Mouse (Mus musculus) C2C12 (cell line): ENCODE measurements at regions not wholly inside any gene's neighbourhood (a gene's known extent, or its start where the extent isn't known, plus 50 kb on each side); places are given as distances from the start of the nearest gene placed in this dataset.

ENCODE experiments used
- H3K27me3 ChIP-seq: one replicate; pipeline ENCODE4 v1.6.1; 2011; ENCODE audit not compliant: control insufficient read depth, insufficient read depth, insufficient read length
- H3K36me3 ChIP-seq: one replicate; pipeline ENCODE4 v1.6.1; 2011; ENCODE audit not compliant: control insufficient read depth, insufficient read depth
- H3K4me3 ChIP-seq: one replicate; pipeline ENCODE4 v1.5.1; 2011; ENCODE audit warnings: mild to moderate bottlenecking, control low read depth; ENCODE audit not compliant: poor library complexity, insufficient read depth, severe bottlenecking
- H3K79me2 ChIP-seq: one replicate; pipeline ENCODE4 v1.6.1; 2011; ENCODE audit not compliant: control insufficient read depth, insufficient read depth
- H3K79me3 ChIP-seq: one replicate; pipeline ENCODE4 v1.6.1; 2011; ENCODE audit warnings: low read depth, control low read depth
- H3ac ChIP-seq: one replicate; pipeline ENCODE3; 2011; ENCODE audit warnings: low read depth; ENCODE audit not compliant: control insufficient read depth, insufficient read length
- CEBPB ChIP-seq: IDR thresholded peaks from one replicate; pipeline ENCODE4 v1.6.1; 2011; ENCODE audit warnings: low read depth, mild to moderate bottlenecking, control low read depth, moderate library complexity
- CTCF ChIP-seq: IDR thresholded peaks from one replicate; pipeline ENCODE4 v1.5.1; 2011; ENCODE audit not compliant: control insufficient read depth, insufficient read depth, insufficient read length
- FOSL1 ChIP-seq: IDR thresholded peaks from one replicate; pipeline ENCODE4 v1.8.0; 2011; ENCODE audit warnings: mild to moderate bottlenecking, low read length; ENCODE audit not compliant: poor library complexity, insufficient read depth, severe bottlenecking
- MAX ChIP-seq: IDR thresholded peaks from one replicate; pipeline ENCODE4 v1.6.1; 2011; ENCODE audit warnings: mild to moderate bottlenecking, control low read depth
- MYOD1 ChIP-seq: IDR thresholded peaks from one replicate; pipeline ENCODE4 v1.6.1; 2011; ENCODE audit warnings: low read depth; ENCODE audit not compliant: control insufficient read depth, insufficient read length
- MYOG ChIP-seq: IDR thresholded peaks from one replicate; pipeline ENCODE4 v1.6.1; 2011; ENCODE audit not compliant: control insufficient read depth, insufficient read length; ENCODE audit errors: extremely low read depth
- USF1 ChIP-seq: IDR thresholded peaks from one replicate; pipeline ENCODE4 v1.6.1; 2011; ENCODE audit warnings: low read depth, mild to moderate bottlenecking, control low read depth, moderate library complexity

DNA sequence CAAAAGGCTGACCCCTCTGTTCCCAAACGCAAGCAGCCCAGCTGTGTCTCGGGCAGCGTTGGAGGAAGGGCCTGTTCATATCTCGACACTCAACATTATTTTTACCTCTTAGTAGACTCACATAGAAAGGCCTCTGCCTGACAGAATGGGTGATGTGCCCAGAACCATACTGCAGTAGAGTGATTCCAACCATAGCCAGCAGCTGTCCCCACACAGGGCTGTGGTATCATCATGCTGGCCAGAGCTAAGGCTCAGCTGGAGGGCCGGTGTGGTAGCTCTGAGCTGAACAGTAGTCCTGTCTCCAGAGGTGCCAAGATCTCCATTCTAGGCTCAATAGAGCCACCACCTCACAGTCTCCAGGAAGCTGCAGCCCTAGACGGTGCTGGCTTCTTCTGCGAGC lies 437.3 kb downstream of the Matn1 start:
- Histone ChIP-seq H3ac (no peak overlapping the region), H3K36me3 (no peaks in the 10 kb centered on the region), H3K79me2 (no peaks in the 10 kb centered on the region), H3K4me3 (no peak overlapping the region), H3K79me3 (no peaks in the 10 kb centered on the region), H3K27me3 (no peaks in the 10 kb centered on the region)
- no peak for TF ChIP-seq MYOD1
- no peak for TF ChIP-seq FOSL1
- TF ChIP-seq USF1, result no peak
- TF ChIP-seq MAX, result no peak
- TF ChIP-seq CEBPB, result no peak
- no peak for TF ChIP-seq MYOG
- no peak for TF ChIP-seq CTCF

DNA sequence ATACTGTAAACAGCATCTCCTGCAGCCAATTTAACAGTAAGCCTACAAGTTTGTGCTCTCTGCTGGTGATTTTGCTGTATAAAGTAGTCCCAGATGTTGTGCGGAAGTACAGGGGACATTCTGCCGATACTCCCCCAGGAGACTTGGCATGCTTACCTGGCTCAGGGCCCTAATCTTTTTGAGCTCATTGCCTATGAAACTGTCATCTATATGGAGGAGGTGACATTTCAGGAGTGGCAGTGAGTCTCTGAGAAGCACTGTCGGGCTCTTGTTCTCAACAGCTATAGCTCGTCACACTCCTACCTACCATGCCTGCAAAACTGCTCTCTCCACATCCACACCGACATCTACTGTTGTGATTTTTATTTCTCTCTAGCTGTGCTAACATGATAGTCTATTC lies 439.7 kb downstream of the Matn1 start:
- Histone ChIP-seq H3K36me3 (no peaks in the 10 kb centered on the region), H3K27me3 (no peaks in the 10 kb centered on the region), H3K4me3 (no peak overlapping the region), H3K79me3 (no peaks in the 10 kb centered on the region), H3ac (no peak overlapping the region), H3K79me2 (no peaks in the 10 kb centered on the region)
- TF ChIP-seq USF1, result no peak
- TF ChIP-seq CTCF, result no peak
- no peak for TF ChIP-seq MAX
- TF ChIP-seq FOSL1, result no peak
- TF ChIP-seq MYOG, result no peak
- TF ChIP-seq MYOD1, result no peak
- no peak for TF ChIP-seq CEBPB

GRCm38 (mm10) chr4:131386961-131387360 lies 442.8 kb downstream of the Matn1 start:
- TF ChIP-seq CTCF, result no peak
- no peak for TF ChIP-seq MAX
- no peak for TF ChIP-seq CEBPB
- TF ChIP-seq MYOD1, result no peak
- TF ChIP-seq FOSL1, result no peak
- no peak for TF ChIP-seq MYOG
- no peak for TF ChIP-seq USF1
- Histone ChIP-seq H3K36me3 (no peaks in the 10 kb centered on the region), H3K4me3 (no peak overlapping the region), H3ac (no peak overlapping the region), H3K79me2 (no peaks in the 10 kb centered on the region), H3K79me3 (no peaks in the 10 kb centered on the region), H3K27me3 (no peaks in the 10 kb centered on the region)

GRCm38 (mm10) chr4:131391119-131391923 lies 446.8 kb downstream of the Ptpru start:
- no peaks in the 10 kb centered on the region for H3K36me3 ChIP-seq
- H3K4me3 ChIP-seq, result no peak overlapping the region
- H3ac ChIP-seq, result no peak overlapping the region
- H3K27me3 ChIP-seq, result no peaks in the 10 kb centered on the region
- H3K79me2 ChIP-seq, result no peaks in the 10 kb centered on the region
- H3K79me3 ChIP-seq, result no peaks in the 10 kb centered on the region
- TF ChIP-seq MYOD1 (no peak), FOSL1 (no peak), MYOG (no peak), CEBPB (no peak), CTCF (no peak), MAX (no peak), USF1 (no peak)

- no peaks in the 10 kb centered on the region for H3K79me2 ChIP-seq
- H3K79me3 ChIP-seq, result no peaks in the 10 kb centered on the region
- H3K27me3 ChIP-seq, result no peaks in the 10 kb centered on the region
- no peak overlapping the region for H3K4me3 ChIP-seq
- H3K36me3 ChIP-seq, result no peaks in the 10 kb centered on the region
- no peak for TF ChIP-seq MYOD1
- no peak overlapping the region for H3ac ChIP-seq
Measured at GRCm38 (mm10) chr4:131391924-131392297, 446.2 kb downstream of the Ptpru start.

DNA sequence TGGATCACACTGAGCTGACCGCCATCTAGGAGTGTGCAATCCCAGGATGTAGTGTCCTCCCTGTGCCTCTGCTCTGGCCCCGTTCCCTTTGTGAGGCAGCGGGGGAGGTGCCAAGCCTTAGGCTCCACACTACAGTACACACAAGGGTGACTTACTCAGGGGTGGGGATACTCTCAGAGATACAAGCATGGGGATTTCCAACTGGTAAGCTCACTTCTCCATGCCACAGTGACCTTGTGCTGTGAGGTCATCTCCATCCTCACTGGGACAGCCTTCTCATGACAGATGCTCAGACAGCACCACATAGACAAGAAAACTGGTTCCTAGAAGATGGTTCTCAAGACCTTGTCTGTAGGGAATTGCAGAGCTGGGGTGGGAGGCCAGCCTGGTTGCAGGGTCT lies 445.6 kb downstream of the Ptpru start:
- TF ChIP-seq FOSL1 (no peak), MYOG (no peak), CTCF (no peak), CEBPB (no peak), MAX (no peak), USF1 (no peak)

More for the DNA sequence above, 445.6 kb downstream of the Ptpru start:
- no peak overlapping the region for H3ac ChIP-seq
- no peaks in the 10 kb centered on the region for H3K79me3 ChIP-seq
- no peak overlapping the region for H3K4me3 ChIP-seq
- no peaks in the 10 kb centered on the region for H3K79me2 ChIP-seq
- no peaks in the 10 kb centered on the region for H3K27me3 ChIP-seq
- H3K36me3 ChIP-seq, result no peaks in the 10 kb centered on the region
